Mouse (Mus musculus) left cerebral cortex, postnatal 14 days (tissue): ENCODE measurements around the gene Ciao2a. TPM values are rescaled to one million over a fixed set of nuclear protein-coding genes. Genes with fewer than 3 reads are reported as not detected.

ENCODE experiments used
- DNase-seq, 2 experiments: peaks; one replicate each; pipeline ENCODE4 v3.0.0; 2021 to 2022; ENCODE audit warnings: low spot score in 2 of 2, mixed read lengths in 1 of 2
- intact Hi-C: fragments of 180-260 bp; cut with DNase I; formaldehyde crosslinking; loops from one replicate; pipeline ENCODE4 v1.15.1; 2025
- total RNA-seq, 2 experiments: library from RNA; stranded (reverse); gene quantifications; 2 replicates each; pipeline ENCODE4 v1.2.3; 2021

The Ciao2a gene
- total RNA-seq, 2 experiments from 2014 or later, result 26.8 to 28.0 TPM

DNA sequence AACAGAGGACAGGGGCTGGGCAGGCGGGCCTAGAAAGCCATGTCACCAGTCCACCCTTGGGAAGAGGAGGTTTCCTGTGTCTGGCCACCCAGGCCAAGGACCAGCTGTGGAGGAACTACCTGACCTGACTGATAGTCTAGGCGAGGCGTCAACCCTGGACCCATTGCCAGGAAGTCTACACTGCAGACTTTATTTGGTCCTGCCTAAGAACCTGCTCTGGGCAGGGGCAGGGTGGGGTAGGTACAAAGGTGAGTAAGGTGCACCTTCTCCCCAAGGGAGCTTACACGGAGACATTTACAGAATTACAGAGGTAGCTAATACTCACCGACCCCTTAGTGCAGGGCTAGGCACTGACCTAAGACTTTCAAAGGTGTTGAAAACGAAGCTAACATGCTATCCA is 27.2 kb downstream of the Ciao2a start:
- no peak for DNase-seq
- intact Hi-C loops, result loop anchor here (10.0 kb wide), 1 partner anchor 131 kb away; no protein-coding TSS in a partner anchor

DNA sequence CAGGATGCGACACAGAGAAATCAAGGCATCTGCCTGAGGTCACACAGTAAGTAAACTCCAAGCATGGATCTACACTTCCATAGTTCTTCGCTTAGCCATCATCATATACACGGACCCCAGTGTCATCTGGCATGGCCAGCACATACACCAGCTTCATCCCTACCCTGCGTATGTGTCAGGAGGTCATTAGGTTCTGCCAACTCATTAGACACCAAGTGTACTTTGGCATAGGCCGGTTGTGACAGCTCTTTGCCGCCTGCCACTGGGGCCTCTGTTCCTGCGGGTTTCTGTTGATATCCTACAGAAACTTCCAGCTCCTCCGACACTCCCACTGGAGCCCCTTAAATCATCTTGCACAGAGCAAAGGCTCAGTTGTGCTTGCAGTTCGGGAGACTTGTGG is 27.6 kb downstream of the Ciao2a start:
- intact Hi-C loops, result loop anchor here (10.0 kb wide), 1 partner anchor 131 kb away; no protein-coding TSS in a partner anchor
- DNase-seq, result no peak

- peak in 1 of 2 experiments; percentile 15 for DNase-seq
- intact Hi-C loops, result loop anchor here (10.0 kb wide), 1 partner anchor 129 kb away; no protein-coding TSS in a partner anchor
These were observed 29.1 kb downstream of the Ciao2a start for GRCm38 (mm10) chr9:66155534-66155933.

- intact Hi-C loops, result loop anchor here (10.0 kb wide), 1 partner anchor 127 kb away; no protein-coding TSS in a partner anchor
These were observed 31.8 kb downstream of the Ciao2a start, which contains the start of gene Dapk2 for GRCm38 (mm10) chr9:66157958-66158830. Gene Dapk2, plus strand, starts transcription at chr9:66158223.

DNA sequence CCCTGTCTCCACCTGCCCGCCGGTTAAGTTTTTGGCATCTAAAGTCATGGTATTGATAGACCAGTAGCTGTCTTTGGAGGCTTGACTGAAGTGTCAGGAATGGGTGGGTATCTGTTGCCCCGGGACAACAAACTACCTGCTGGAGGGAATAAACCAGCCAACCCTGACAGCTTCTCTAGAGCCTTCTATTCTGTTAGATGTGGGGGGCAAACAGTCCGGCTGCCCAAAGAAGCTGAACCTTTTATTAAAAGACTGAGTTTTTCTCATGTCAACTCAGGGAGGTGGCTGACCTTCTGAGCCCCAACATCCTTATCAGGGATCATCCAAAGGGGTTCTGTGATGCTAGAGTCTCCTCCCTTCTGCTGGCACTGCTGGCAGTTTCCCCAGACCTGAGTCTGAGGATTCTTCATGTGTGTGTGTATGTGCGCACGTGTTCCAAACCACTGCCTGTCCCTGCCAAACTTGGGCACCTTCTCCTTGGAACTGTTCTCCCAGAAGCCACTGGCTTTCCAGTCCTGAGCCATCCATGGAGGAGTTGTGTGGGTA is 32.5 kb downstream of the Ciao2a start:
- DNase-seq, result no peak
- intact Hi-C loops, result loop anchor here (10.0 kb wide), 1 partner anchor 126 kb away; no protein-coding TSS in a partner anchor

More at GRCm38 (mm10) chr9:66157958-66158830, 31.8 kb downstream of the Ciao2a start, which contains the start of gene Dapk2:
- peak; percentile 42 to 51 for DNase-seq

DNA sequence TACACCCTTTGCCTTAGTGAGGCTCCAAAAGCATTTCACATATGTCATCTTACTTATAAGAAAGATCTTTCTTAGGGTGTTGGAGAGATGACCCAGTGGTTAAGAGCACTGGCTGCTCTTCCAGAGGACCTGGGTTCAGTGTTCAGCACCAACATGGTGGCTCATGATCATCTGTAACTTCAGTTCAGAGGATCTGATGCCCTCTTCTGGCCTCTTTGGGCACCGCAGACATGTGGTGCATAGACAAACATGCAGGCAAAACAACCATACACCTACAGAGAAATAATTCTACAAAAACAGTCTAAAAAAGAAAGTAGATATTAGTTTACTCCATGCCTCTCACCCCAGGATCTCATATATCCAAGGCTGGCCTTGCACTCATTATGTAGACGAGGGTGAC is 33.7 kb downstream of the Ciao2a start:
- intact Hi-C loops, result no loop called here

GRCm38 (mm10) chr9:66162995-66163394 is 36.6 kb downstream of the Ciao2a start:
- intact Hi-C loops, result no loop called here
- no peak for DNase-seq

More for the DNA sequence above, 33.7 kb downstream of the Ciao2a start:
- DNase-seq, result no peak

- intact Hi-C loops, result no loop called here
- DNase-seq, result no peak
These were observed 40.8 kb downstream of the Ciao2a start for GRCm38 (mm10) chr9:66167222-66167621.

- intact Hi-C loops, result no loop called here
- DNase-seq, result no peak
These were observed 41.8 kb downstream of the Ciao2a start for GRCm38 (mm10) chr9:66168233-66168632.

DNA sequence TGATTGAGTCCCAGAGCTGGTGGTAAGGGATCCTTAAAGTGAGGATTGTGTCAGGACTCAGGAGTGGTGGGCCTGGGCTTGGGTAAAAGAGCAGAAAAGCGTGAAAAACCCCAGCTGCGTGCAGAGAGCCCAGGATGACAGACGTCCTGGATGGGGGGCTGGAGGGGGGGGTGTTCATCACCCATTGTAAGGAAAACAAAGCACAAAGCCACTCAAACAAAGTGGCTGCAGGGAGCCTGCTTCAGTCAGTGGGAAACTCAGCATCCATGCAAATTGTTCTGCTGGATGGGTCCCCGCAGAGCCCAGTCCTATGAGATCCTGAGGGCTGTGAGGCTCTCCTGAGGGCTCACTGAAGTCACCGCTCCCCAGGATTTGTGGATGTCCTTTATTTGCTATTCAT is 44.1 kb downstream of the Ciao2a start:
- no peak for DNase-seq
- intact Hi-C loops, result no loop called here

DNA sequence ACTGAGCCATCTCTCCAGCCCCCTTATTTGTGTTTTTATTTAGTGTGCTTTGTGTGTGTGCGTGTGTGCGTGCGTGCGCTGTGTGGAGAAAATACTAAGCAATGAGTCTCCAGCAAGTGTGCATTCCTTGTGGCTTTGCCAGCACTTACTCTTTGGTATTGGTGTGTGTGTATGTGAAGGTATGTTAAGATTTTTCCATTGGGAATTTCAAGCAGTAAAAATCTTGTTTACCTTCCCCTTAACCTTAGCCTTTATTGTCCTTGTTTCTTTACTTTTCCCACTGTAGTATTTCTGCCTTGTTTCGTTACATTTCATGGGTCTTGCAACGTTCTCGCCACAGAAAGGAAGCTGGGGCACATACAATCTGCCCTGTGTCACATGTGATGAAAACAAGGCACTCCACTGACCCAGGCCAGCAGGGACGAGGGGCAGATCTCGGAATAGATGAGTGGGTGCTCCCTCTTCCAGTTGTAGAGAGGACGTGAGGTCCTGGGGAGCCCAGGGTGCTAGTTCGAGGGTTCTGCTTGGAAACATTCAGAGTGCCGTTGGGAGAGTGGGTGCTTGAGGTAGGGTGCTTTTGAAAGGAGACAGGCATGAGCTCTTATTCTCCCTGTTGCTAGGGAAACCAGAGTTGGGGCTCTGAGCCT is 45.0 kb downstream of the Ciao2a start:
- no peak for DNase-seq
- intact Hi-C loops, result no loop called here

DNA sequence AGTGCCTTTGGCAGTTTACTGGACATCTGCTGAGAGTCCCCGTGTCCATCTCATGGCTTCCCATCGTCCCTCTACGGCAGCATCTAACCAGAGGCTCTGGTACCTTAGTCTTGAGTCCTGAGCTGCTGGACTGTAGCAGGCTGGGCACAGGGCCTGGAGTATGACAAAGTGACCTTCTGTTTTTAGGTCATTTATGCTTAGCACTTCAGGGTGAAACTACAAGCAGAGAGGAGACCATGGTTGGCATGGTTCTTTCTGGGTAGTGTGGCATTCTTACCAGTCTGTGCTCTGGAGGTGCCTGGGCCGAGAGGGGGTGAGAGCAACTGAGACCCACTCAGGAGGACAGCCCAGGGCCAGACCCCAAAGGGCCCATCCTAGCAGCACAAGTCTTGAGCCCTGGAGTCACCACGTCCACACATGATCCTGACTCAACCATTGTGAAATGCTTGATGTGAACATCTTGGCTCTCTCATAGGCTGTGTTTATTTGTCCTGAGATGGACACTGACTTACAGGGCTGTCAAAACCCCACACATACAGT is 47.0 kb downstream of the Ciao2a start:
- DNase-seq, result no peak
- intact Hi-C loops, result no loop called here

DNA sequence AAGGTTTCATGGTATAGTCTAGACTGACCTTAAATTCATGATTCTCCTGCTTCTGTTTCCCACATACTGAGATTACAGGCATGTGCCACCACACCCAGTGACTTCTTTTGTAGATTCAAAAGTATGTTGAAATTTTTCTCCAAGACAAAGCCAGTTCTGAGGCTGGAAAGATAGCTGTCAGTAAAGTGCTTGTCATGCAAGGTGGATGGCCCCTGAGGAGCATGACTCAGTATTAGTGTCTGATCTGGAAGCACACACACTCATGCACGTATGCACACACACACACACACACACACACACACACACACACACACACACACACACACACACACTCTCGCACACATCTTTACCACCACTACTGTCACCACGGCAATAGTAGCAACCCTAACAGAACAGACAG is 48.6 kb downstream of the Ciao2a start:
- intact Hi-C loops, result no loop called here
- DNase-seq, result no peak

DNA sequence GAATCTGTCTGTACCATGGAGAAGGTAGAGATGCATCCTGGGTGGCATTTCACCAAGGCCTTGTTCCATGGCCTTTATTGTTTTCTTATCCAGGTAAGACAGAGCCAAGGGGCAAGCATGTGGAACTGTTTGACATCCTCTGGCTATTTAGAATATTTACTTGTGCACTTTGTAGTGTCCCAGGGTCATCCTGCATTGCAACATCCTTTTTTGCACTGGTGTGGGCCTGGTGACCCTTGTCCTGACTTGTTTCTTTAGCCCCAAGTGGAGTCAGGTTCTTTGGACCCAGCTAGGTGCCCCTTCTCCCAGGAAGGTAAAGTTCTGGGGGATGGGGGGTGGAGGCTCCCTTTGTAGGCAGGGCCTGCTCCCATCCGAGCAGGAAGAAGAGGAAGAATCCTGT is 51.6 kb downstream of the Ciao2a start:
- intact Hi-C loops, result no loop called here
- DNase-seq, result no peak

DNA sequence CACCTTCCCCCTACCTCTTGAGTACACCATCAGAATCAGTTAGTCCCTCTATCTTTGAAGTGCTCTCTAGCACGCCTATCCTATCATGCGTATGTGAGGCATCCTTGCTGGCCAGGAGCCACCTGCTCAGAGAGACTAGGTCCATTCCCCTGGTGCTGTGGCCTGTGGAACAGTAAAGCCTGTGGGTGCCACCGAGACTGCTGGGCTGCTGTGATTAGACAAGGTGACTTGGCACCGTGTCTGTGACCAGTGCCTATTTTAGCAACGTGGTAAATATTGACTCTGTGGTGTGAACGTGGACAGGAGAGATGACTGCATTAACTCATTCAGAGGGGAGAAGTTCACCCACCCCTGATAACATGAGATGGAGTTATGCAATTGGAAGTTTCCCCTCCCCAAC is 53.4 kb downstream of the Ciao2a start:
- intact Hi-C loops, result no loop called here
- DNase-seq, result no peak

GRCm38 (mm10) chr9:66181126-66181825 is 54.9 kb downstream of the Ciao2a start:
- intact Hi-C loops, result no loop called here
- DNase-seq, result no peak

GRCm38 (mm10) chr9:66181826-66182678 is 55.6 kb downstream of the Ciao2a start:
- no peak for DNase-seq
- intact Hi-C loops, result no loop called here

DNA sequence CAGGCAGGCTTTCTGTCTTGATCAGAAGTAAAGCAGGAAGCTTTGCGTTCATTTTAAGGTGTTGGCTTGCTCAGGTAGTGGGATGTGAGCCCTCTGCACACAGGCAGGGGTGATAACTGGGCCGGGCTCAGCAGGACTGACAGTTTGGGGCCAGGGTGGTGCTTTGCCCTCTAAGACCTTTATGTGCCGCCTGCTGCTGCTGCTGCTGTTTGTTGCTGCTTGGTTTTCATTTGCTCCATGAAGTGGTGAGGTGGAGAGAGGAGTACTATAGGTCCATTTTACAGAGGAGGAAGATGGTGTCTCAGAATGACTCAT is 56.2 kb downstream of the Ciao2a start:
- intact Hi-C loops, result no loop called here
- no peak for DNase-seq

GRCm38 (mm10) chr9:66183023-66183422 is 56.6 kb downstream of the Ciao2a start:
- DNase-seq, result no peak
- intact Hi-C loops, result no loop called here
